Mouse (Mus musculus) kidney, adult 2 months (tissue): Measurements from ENCODE around the gene Vmn1r115.
"Not testable (repeated sequence)": the region's sequence is repeated elsewhere in the genome, so short reads cannot be mapped to it uniquely, and the experiment has no call there.

Source experiments
- CTCF ChIP-seq: fragments of 200-500 bp; conservative IDR thresholded peaks from 2 replicates; pipeline ENCODE4 v1.5.1; 2011; ENCODE audit warnings: low read depth, mild to moderate bottlenecking, control low read depth, low read length, moderate library complexity, mixed read lengths; ENCODE audit not compliant: insufficient read depth, insufficient read length
- POLR2A ChIP-seq: fragments of 200-500 bp; IDR thresholded peaks from one replicate; pipeline ENCODE4 v1.6.1; 2011; ENCODE audit warnings: low read depth, low read length, control low read depth

- TF ChIP-seq CTCF, POLR2A: not testable (repeated sequence)
Observed at GRCm38 (mm10) chr7:20884021-20884420, 39.2 kb upstream of the Vmn1r115 start, which contains the start of gene Vmn1r117.
